Mouse (Mus musculus): ENCODE measurements at regions not wholly inside any gene's neighbourhood (a gene's known extent, or its start where the extent isn't known, plus 50 kb on each side); places are given as distances from the start of the nearest gene placed in this dataset.

DNA sequence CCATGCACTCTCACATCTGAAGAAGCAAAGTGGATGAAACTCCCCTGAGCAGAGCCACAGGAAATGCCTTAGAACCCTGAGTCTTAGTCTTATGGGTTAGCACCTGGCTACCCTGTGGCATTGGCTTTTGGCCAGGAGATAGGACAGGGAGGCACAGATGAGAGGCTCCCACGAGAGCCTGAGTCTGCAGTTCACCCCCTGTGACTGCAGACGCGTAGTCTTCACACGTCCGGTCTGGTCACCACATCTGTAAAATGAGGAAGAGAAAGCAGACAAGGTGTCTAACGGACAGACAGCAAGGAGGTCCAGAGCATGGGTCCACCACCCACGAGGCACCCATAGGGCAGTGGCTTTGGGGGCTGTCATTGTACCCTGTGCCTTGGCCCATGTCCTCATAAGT lies 203.2 kb upstream of the Tle3 start:
- no peak overlapping the region for H3K4me3 ChIP-seq (ENCODE audit: insufficient read depth in 1 of 2, low read depth in 1 of 2, low read length in 2 of 2, poor library complexity in 1 of 2, severe bottlenecking in 1 of 2)
- H3K9me3 ChIP-seq (ENCODE audit: control insufficient read depth, insufficient read depth, low read depth, low read length): no peaks in the 10 kb centered on the region
- no peak overlapping the region for H3K27ac ChIP-seq (ENCODE audit: insufficient read depth, low read depth, low read length, poor library complexity, severe bottlenecking)
- H3K36me3 ChIP-seq (ENCODE audit: control insufficient read depth, insufficient read depth, low read length, poor library complexity, severe bottlenecking): no peaks in the 10 kb centered on the region
- no peak for DNase-seq (ENCODE audit: low read depth, low spot score)
- H3K4me1 ChIP-seq (ENCODE audit: control insufficient read depth in 2 of 2, insufficient read depth in 2 of 2, low read length in 2 of 2, poor library complexity in 1 of 2): no peaks in the 10 kb centered on the region
- in situ Hi-C loops (cut with MboI; ENCODE audit: low sequenced_read_pairs in 2 of 2, unreplicated experiment in 2 of 2): no loop called here
- H3K9ac ChIP-seq (ENCODE audit: insufficient read depth, low read depth, low read length, poor library complexity, severe bottlenecking): no peak overlapping the region
- TF ChIP-seq ZNF384 (IDR thresholded peaks at IDR 0.05; ENCODE audit: low read depth, low read length) (no peak), ZC3H11A (IDR thresholded peaks at IDR 0.05; ENCODE audit: borderline replicate concordance, low read depth, low read length) (no peak), CHD2 (IDR thresholded peaks at IDR 0.05; ENCODE audit: low read depth, low read length) (no peak), HCFC1 (IDR thresholded peaks at IDR 0.05; ENCODE audit: borderline replicate concordance, insufficient read depth, low read length) (no peak), MAFK (IDR thresholded peaks at IDR 0.05; ENCODE audit: insufficient read depth, low read depth, low read length) (no peak)

DNA sequence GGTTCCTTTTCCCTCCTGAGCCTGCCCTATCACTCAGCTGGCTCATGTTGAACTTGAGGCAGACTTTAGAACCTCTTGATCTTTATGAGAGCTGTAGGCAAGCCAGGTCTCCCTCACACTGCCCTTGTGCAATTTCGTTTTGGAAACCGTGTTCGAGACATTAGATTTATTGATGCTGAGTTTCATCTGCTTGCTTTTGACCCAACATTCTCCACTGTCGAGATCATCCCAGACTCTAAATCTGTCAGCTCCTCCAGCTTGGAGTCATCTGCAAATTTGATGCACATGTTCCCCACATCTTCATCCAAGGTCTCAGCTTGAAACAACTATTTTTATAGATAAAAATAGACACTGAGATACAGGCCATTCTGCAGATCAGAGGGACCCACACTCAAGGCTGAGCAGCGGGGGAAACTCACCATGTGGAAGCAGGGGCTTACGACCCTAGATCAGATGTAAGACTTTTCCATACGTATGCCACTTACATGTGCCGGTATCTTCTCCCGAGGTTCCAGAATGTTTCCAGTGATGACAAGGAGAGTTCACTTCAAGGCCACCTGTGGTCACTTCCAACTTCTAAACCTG lies 202.6 kb upstream of the Tle3 start:
- in situ Hi-C loops (cut with MboI; ENCODE audit: low sequenced_read_pairs in 2 of 2, unreplicated experiment in 2 of 2): no loop called here
- H3K36me3 ChIP-seq (ENCODE audit: control insufficient read depth, insufficient read depth, low read length, poor library complexity, severe bottlenecking): no peaks in the 10 kb centered on the region
- H3K4me3 ChIP-seq (ENCODE audit: insufficient read depth in 1 of 2, low read depth in 1 of 2, low read length in 2 of 2, poor library complexity in 1 of 2, severe bottlenecking in 1 of 2): no peak overlapping the region
- no peak overlapping the region for H3K27ac ChIP-seq (ENCODE audit: insufficient read depth, low read depth, low read length, poor library complexity, severe bottlenecking)
- DNase-seq (ENCODE audit: low read depth, low spot score): no peak
- H3K9ac ChIP-seq (ENCODE audit: insufficient read depth, low read depth, low read length, poor library complexity, severe bottlenecking): no peak overlapping the region
- H3K4me1 ChIP-seq (ENCODE audit: control insufficient read depth in 2 of 2, insufficient read depth in 2 of 2, low read length in 2 of 2, poor library complexity in 1 of 2): no peaks in the 10 kb centered on the region
- no peak for TF ChIP-seq HCFC1 (IDR thresholded peaks at IDR 0.05; ENCODE audit: borderline replicate concordance, insufficient read depth, low read length)
- TF ChIP-seq ZNF384 (IDR thresholded peaks at IDR 0.05; ENCODE audit: low read depth, low read length): no peak
- no peak for TF ChIP-seq ZC3H11A (IDR thresholded peaks at IDR 0.05; ENCODE audit: borderline replicate concordance, low read depth, low read length)
- no peak for TF ChIP-seq CHD2 (IDR thresholded peaks at IDR 0.05; ENCODE audit: low read depth, low read length)
- no peak for TF ChIP-seq MAFK (IDR thresholded peaks at IDR 0.05; ENCODE audit: insufficient read depth, low read depth, low read length)
- H3K9me3 ChIP-seq (ENCODE audit: control insufficient read depth, insufficient read depth, low read depth, low read length): no peaks in the 10 kb centered on the region

DNA sequence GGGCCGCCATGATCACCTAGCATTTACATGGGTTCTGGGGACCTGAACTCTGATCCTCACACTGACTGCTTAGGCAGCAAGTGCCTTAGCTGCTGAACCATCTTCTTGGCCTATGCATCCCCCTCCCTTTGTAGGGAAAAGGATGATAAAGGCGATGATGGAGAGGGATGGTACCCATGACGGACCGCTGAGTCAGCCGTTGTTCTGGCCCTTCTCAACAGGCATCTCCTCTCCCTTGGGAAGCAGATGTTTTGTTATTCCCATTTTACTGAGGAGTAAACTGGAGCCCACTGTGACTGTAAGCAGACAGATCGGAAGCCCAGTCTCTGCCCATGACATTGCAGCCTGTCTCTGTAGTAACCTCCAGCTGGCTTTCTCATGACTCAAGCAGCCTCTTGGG lies 201.2 kb upstream of the Tle3 start:
- no peak for TF ChIP-seq MAFK (IDR thresholded peaks at IDR 0.05; ENCODE audit: insufficient read depth, low read depth, low read length)
- TF ChIP-seq CHD2 (IDR thresholded peaks at IDR 0.05; ENCODE audit: low read depth, low read length): no peak
- TF ChIP-seq HCFC1 (IDR thresholded peaks at IDR 0.05; ENCODE audit: borderline replicate concordance, insufficient read depth, low read length): no peak
- no peak for TF ChIP-seq ZNF384 (IDR thresholded peaks at IDR 0.05; ENCODE audit: low read depth, low read length)
- no peak for TF ChIP-seq ZC3H11A (IDR thresholded peaks at IDR 0.05; ENCODE audit: borderline replicate concordance, low read depth, low read length)
- in situ Hi-C loops (cut with MboI; ENCODE audit: low sequenced_read_pairs in 2 of 2, unreplicated experiment in 2 of 2): no loop called here
- H3K27ac ChIP-seq (ENCODE audit: insufficient read depth, low read depth, low read length, poor library complexity, severe bottlenecking): no peak overlapping the region

DNA sequence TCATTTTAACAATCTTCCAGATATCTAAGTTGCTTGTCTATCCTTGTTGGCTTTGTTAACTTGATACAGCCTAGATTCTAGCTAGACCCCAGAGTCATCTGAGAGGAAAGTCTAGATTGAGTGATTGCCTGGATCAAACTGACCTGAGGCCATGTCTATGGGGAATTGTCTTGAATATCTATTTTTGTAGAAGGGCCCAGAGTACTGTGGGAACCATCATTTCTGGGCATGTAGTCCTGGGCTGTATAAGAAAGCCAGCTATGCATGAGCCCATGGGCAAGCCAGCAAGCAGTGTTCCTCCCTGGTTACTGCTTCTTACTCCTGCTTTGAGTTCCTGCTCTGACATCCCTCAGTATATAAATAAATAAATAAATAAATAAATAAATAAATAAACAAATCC lies 199.7 kb upstream of the Tle3 start:
- TF ChIP-seq ZNF384 (IDR thresholded peaks at IDR 0.05; ENCODE audit: low read depth, low read length) (no peak), MAFK (IDR thresholded peaks at IDR 0.05; ENCODE audit: insufficient read depth, low read depth, low read length) (no peak), ZC3H11A (IDR thresholded peaks at IDR 0.05; ENCODE audit: borderline replicate concordance, low read depth, low read length) (no peak), HCFC1 (IDR thresholded peaks at IDR 0.05; ENCODE audit: borderline replicate concordance, insufficient read depth, low read length) (no peak), CHD2 (IDR thresholded peaks at IDR 0.05; ENCODE audit: low read depth, low read length) (no peak)
- no peak for DNase-seq (ENCODE audit: low read depth, low spot score)
- H3K36me3 ChIP-seq (ENCODE audit: control insufficient read depth, insufficient read depth, low read length, poor library complexity, severe bottlenecking): no peaks in the 10 kb centered on the region
- H3K27ac ChIP-seq (ENCODE audit: insufficient read depth, low read depth, low read length, poor library complexity, severe bottlenecking): no peak overlapping the region
- in situ Hi-C loops (cut with MboI; ENCODE audit: low sequenced_read_pairs in 2 of 2, unreplicated experiment in 2 of 2): no loop called here
- no peaks in the 10 kb centered on the region for H3K4me1 ChIP-seq (ENCODE audit: control insufficient read depth in 2 of 2, insufficient read depth in 2 of 2, low read length in 2 of 2, poor library complexity in 1 of 2)
- H3K4me3 ChIP-seq (ENCODE audit: insufficient read depth in 1 of 2, low read depth in 1 of 2, low read length in 2 of 2, poor library complexity in 1 of 2, severe bottlenecking in 1 of 2): no peak overlapping the region
- no peaks in the 10 kb centered on the region for H3K9me3 ChIP-seq (ENCODE audit: control insufficient read depth, insufficient read depth, low read depth, low read length)
- no peak overlapping the region for H3K9ac ChIP-seq (ENCODE audit: insufficient read depth, low read depth, low read length, poor library complexity, severe bottlenecking)

More for the DNA sequence above, 201.2 kb upstream of the Tle3 start:
- Histone ChIP-seq H3K4me3 (ENCODE audit: insufficient read depth in 1 of 2, low read depth in 1 of 2, low read length in 2 of 2, poor library complexity in 1 of 2, severe bottlenecking in 1 of 2) (no peak overlapping the region), H3K9me3 (ENCODE audit: control insufficient read depth, insufficient read depth, low read depth, low read length) (no peaks in the 10 kb centered on the region), H3K9ac (ENCODE audit: insufficient read depth, low read depth, low read length, poor library complexity, severe bottlenecking) (no peak overlapping the region), H3K4me1 (ENCODE audit: control insufficient read depth in 2 of 2, insufficient read depth in 2 of 2, low read length in 2 of 2, poor library complexity in 1 of 2) (no peaks in the 10 kb centered on the region), H3K36me3 (ENCODE audit: control insufficient read depth, insufficient read depth, low read length, poor library complexity, severe bottlenecking) (no peaks in the 10 kb centered on the region)
- no peak for DNase-seq (ENCODE audit: low read depth, low spot score)

DNA sequence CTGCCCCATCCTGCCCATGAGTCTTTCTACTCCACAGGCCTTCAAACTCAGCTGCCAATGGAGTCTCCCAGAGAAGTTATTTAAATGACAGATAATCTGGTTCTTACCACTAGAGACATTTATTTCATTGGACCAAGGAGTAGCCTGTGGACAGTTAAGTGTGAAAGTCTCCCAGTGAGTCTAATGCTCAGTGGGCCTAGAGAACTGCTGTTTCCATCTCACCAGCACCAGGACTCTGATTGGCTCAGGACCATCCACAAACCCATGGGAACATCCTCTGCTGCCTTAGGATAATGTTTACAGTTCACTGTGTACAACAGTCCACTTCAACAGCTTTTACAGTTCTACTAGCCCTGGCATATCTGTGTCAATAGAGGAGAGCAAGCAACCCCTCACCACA lies 198.6 kb upstream of the Tle3 start:
- no peak overlapping the region for H3K9ac ChIP-seq (ENCODE audit: insufficient read depth, low read depth, low read length, poor library complexity, severe bottlenecking)
- TF ChIP-seq ZNF384 (IDR thresholded peaks at IDR 0.05; ENCODE audit: low read depth, low read length) (no peak), CHD2 (IDR thresholded peaks at IDR 0.05; ENCODE audit: low read depth, low read length) (no peak), MAFK (IDR thresholded peaks at IDR 0.05; ENCODE audit: insufficient read depth, low read depth, low read length) (no peak), ZC3H11A (IDR thresholded peaks at IDR 0.05; ENCODE audit: borderline replicate concordance, low read depth, low read length) (no peak), HCFC1 (IDR thresholded peaks at IDR 0.05; ENCODE audit: borderline replicate concordance, insufficient read depth, low read length) (no peak)
- H3K4me1 ChIP-seq (ENCODE audit: control insufficient read depth in 2 of 2, insufficient read depth in 2 of 2, low read length in 2 of 2, poor library complexity in 1 of 2): no peaks in the 10 kb centered on the region
- no peaks in the 10 kb centered on the region for H3K9me3 ChIP-seq (ENCODE audit: control insufficient read depth, insufficient read depth, low read depth, low read length)
- DNase-seq (ENCODE audit: low read depth, low spot score): no peak
- no peak overlapping the region for H3K27ac ChIP-seq (ENCODE audit: insufficient read depth, low read depth, low read length, poor library complexity, severe bottlenecking)
- no peak overlapping the region for H3K4me3 ChIP-seq (ENCODE audit: insufficient read depth in 1 of 2, low read depth in 1 of 2, low read length in 2 of 2, poor library complexity in 1 of 2, severe bottlenecking in 1 of 2)
- in situ Hi-C loops (cut with MboI; ENCODE audit: low sequenced_read_pairs in 2 of 2, unreplicated experiment in 2 of 2): no loop called here
- no peaks in the 10 kb centered on the region for H3K36me3 ChIP-seq (ENCODE audit: control insufficient read depth, insufficient read depth, low read length, poor library complexity, severe bottlenecking)

Measured in ES-E14 (cell line).